Mouse (Mus musculus): ENCODE measurements at regions not wholly inside any gene's neighbourhood (a gene's known extent, or its start where the extent isn't known, plus 50 kb on each side); places are given as distances from the start of the nearest gene placed in this dataset.

DNA sequence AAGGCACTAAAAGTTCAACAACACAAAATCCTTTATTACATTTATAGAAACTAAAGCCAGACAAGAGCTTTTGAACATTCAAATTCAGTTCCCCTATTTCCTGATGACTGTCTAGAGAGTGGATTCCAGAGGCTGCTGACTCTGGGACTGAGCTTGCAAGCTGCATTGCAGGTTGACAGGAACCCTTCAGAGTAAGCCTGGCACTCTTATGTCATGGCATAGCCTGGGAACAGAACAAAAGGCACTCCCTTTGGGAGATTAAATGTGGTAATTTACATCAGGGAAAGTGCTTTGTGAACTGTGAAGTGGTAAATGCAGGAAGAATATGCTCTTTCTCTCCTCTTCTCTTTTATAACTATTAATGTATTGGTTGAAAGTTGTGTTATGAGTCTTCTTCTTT lies 847.3 kb downstream of the Bcl11a start:
- no peaks in the 10 kb centered on the region for H3K9me3 ChIP-seq
- H3K27ac ChIP-seq, result no peak overlapping the region
- no peak overlapping the region for H3K9ac ChIP-seq (replicated peaks)
- ATAC-seq, result no peak
- H3K4me3 ChIP-seq (replicated peaks), result no peak overlapping the region
- no peaks in the 10 kb centered on the region for H3K27me3 ChIP-seq
- no peak overlapping the region for H3K4me2 ChIP-seq (replicated peaks)
- H3K36me3 ChIP-seq, result no peaks in the 10 kb centered on the region
- H3K4me1 ChIP-seq (replicated peaks), result 0 out of 2 replicates have a peak, but pooled peaks cover 2% of the 10 kb centered on the region

DNA sequence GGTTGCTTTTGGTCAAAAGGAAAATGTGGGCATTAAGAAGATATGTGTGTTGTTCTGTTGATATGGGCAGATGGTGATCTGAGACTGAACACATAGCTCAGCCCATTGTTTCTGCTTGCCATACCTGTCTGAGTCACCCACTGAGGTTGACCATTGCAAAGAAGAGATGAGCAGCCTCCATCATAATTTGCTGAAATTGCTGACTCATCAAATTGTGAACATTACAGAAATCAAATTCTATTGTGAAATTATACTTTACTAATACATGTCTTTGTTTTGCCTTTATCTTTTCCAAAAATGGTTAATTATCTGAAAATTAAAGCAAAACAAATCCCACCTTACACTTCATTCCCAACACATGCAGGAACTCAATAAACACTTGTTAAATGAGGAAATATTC lies 865.8 kb downstream of the Bcl11a start:
- Histone ChIP-seq H3K4me3 (replicated peaks) (no peak overlapping the region), H3K9me3 (no peaks in the 10 kb centered on the region), H3K4me2 (replicated peaks) (no peak overlapping the region), H3K36me3 (no peaks in the 10 kb centered on the region), H3K9ac (replicated peaks) (no peak overlapping the region), H3K27me3 (no peaks in the 10 kb centered on the region), H3K4me1 (replicated peaks) (no peaks in the 10 kb centered on the region), H3K27ac (no peak overlapping the region)
- no peak for ATAC-seq

DNA sequence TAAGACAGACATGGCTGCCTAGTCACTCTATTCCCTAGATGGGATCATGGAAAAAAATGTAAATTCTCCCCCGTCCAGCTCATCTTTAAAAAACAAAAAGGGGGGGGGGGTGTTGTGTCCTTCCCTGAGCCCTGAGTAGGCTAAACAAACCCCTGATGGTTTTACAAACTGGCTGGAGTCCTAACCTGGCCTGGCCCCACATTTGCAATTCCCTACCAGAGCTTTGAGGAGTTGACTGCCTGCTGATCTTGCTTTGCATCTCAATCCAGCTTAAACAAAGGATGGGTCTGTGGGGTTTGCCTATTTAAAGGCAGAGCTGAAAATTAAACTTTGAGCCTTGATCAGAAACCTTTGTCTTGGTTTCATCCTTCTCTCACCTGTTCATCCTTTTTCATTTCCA lies 873.3 kb downstream of the Bcl11a start:
- no peak overlapping the region for H3K4me3 ChIP-seq (replicated peaks)
- H3K4me2 ChIP-seq (replicated peaks), result no peak overlapping the region
- H3K9ac ChIP-seq (replicated peaks), result no peak overlapping the region
- H3K9me3 ChIP-seq, result no peaks in the 10 kb centered on the region
- no peaks in the 10 kb centered on the region for H3K27me3 ChIP-seq
- H3K4me1 ChIP-seq (replicated peaks), result no peaks in the 10 kb centered on the region
- ATAC-seq, result no peak
- no peaks in the 10 kb centered on the region for H3K36me3 ChIP-seq
- H3K27ac ChIP-seq, result no peak overlapping the region
- WGBS, result 40% methylated on average over 1 of the region's 1 CpGs

DNA sequence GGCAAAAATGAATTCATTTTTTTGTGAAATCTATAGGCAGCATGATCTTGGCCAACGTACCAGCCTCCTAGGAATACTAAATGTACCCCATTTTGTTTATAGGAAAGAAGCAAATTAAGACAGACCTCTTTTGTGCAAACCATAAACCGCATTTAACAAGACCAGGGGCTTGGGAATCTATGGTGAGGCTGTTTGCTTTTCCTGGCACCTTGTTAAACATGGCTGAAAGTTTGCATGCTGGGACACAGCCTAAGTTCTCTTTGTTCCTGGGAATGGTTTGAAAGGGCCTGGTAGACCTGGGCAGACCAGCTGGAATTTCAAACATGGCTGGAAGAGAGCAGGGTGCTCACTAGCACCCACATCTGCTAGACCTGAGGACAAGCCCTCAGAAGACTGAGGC lies 894.5 kb downstream of the Bcl11a start:
- Histone ChIP-seq H3K4me2 (replicated peaks) (no peak overlapping the region), H3K4me3 (replicated peaks) (no peak overlapping the region), H3K9ac (replicated peaks) (no peak overlapping the region), H3K4me1 (replicated peaks) (no peaks in the 10 kb centered on the region), H3K27ac (no peak overlapping the region), H3K27me3 (no peaks in the 10 kb centered on the region), H3K36me3 (no peaks in the 10 kb centered on the region), H3K9me3 (no peaks in the 10 kb centered on the region)
- 81% methylated on average over 2 of the region's 2 CpGs for WGBS
- no peak for ATAC-seq

DNA sequence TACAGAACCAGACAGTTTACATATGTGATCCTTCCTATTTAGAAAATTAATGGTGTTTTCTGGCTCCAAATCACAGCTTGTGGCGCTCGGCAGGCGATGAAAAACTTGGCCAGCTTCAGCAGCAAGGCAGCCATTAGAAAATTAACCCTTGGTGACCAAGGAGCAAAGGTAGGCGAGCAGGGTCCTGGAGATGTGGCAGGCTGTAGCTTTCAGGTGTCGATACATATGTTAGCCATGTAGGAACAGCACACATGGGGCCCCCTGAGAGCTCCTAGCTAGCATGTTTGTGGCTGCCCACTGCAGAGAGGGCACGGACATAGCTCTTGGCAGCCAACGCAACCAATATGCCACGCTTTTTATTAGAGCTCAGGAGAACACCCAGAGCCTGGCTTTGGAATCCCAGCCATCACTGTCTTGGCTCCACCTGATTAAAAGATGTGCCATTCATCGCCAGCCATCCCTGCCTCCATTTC lies 902.4 kb downstream of the Bcl11a start:
- Histone ChIP-seq H3K4me1 (replicated peaks) (peaks cover 12% of the 10 kb centered on the region; the same call in 1 of the 2 replicates), H3K4me2 (replicated peaks) (no peak overlapping the region), H3K27ac (no peak overlapping the region), H3K27me3 (no peaks in the 10 kb centered on the region), H3K36me3 (no peaks in the 10 kb centered on the region), H3K4me3 (replicated peaks) (no peak overlapping the region), H3K9ac (replicated peaks) (no peak overlapping the region), H3K9me3 (no peaks in the 10 kb centered on the region)
- ATAC-seq, result peak; percentile 9; the same call in 1 of the 2 replicates
- WGBS, result 74% methylated on average over 9 of the region's 9 CpGs

DNA sequence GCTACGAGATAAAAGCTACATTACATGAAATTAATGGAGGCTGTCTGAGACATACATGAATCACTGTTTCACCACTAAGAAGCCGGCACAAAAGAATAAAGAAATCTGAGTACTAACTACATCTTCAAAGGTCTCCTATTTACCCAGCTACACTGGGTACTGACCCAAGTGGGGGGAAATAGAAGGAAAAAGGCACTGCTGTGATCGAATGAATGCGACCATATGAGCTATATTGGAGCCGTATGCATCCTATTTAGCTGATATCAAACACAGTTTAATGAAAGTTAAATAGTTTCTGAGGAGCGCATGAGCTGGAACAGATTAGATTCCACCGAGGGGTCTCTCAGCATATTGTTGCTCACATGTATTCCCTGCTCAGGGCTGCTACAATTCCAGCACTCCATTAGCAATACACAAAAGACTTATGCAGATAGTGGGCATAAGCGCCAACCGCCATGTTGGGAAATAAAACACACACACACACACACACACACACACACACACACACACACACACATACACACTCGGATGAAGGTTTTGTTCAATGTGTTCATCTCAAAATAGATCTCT lies 905.3 kb downstream of the Bcl11a start:
- peaks cover 12% of the 10 kb centered on the region; the same call in 1 of the 2 replicates for H3K4me1 ChIP-seq (replicated peaks)
- H3K27me3 ChIP-seq, result no peaks in the 10 kb centered on the region
- H3K4me3 ChIP-seq (replicated peaks), result no peak overlapping the region
- no peak overlapping the region for H3K9ac ChIP-seq (replicated peaks)
- no peak overlapping the region for H3K4me2 ChIP-seq (replicated peaks)
- 0 out of 2 replicates have a peak overlapping the region, but pooled peaks have one; percentile 14 for H3K27ac ChIP-seq
- no peaks in the 10 kb centered on the region for H3K36me3 ChIP-seq
- ATAC-seq, result peak; percentile 51; the same call in 1 of the 2 replicates
- no peaks in the 10 kb centered on the region for H3K9me3 ChIP-seq
- 59% methylated on average over 10 of the region's 10 CpGs for WGBS

DNA sequence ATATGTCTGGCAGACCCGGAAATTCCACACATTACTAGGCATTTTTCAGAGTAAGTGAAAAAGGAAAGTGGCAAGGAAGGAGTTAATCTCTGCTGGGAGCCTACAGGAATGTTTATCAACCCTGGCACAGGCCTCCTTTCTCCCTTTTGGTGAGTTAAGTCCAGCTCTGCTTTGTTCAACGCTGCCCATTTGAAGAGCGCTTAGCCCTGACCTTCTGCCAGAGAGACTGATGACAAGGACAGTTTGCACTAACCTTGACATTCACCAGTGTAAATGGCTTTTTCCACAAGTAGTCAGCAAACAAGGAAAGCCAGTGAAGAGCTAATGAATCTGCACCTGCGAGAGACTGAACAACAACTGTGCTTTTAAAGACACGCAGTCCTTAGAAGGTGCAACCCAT lies 927.6 kb downstream of the Bcl11a start:
- no peak overlapping the region for H3K27ac ChIP-seq
- H3K4me1 ChIP-seq (replicated peaks), result peaks cover 7% of the 10 kb centered on the region; the same call in 1 of the 2 replicates
- no peak overlapping the region for H3K4me2 ChIP-seq (replicated peaks)
- WGBS, result 27% methylated on average over 5 of the region's 5 CpGs
- H3K27me3 ChIP-seq, result no peaks in the 10 kb centered on the region
- no peak overlapping the region for H3K4me3 ChIP-seq (replicated peaks)
- no peaks in the 10 kb centered on the region for H3K9me3 ChIP-seq
- no peak overlapping the region for H3K9ac ChIP-seq (replicated peaks)
- no peaks in the 10 kb centered on the region for H3K36me3 ChIP-seq
- no peak for ATAC-seq

DNA sequence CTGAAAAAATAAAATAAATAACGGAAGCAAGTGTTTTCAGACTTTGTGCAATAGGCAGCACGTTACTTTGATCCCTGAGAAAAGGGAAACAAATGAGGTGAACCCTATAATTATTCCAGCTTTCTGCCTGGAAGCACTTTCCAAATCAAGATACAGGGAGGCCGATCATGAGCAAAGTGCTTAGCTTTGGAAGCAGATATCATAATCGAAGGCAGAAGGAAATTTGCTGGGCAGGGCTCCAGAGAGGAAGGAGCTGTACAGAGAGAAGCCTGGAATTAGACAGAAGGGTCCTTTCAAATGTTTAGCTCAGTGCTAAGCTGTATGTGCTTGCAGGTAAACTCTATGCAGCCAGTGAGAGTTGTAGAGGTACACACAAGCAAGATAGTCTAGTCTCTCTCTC lies 948.9 kb downstream of the Bcl11a start:
- Histone ChIP-seq H3K9me3 (no peaks in the 10 kb centered on the region), H3K27me3 (no peaks in the 10 kb centered on the region), H3K4me2 (replicated peaks) (no peak overlapping the region), H3K9ac (replicated peaks) (no peak overlapping the region), H3K27ac (no peak overlapping the region), H3K36me3 (no peaks in the 10 kb centered on the region), H3K4me1 (replicated peaks) (no peaks in the 10 kb centered on the region), H3K4me3 (replicated peaks) (no peak overlapping the region)
- 80% methylated on average over 4 of the region's 4 CpGs for WGBS
- ATAC-seq, result no peak

DNA sequence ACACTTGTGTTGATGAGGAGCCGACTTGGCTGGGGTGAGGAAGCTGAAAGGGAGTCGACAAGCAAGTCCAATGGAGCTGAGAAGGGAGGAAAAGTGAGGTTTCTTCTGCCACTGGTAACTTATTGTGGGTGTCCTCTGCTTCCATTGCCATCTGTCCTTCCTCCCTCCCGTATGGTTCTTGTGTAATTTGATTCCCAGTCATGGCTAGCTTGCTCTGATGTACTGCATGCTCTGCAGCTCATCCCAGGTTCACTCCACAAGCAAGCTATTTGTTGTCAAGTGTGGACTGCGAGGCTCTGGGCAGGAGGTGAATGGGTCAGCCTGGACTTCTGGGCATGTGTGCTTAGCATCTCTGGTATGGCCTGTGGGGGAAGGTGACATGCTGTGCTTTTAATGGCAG lies 963.1 kb downstream of the Bcl11a start:
- no peaks in the 10 kb centered on the region for H3K9me3 ChIP-seq
- no peak overlapping the region for H3K9ac ChIP-seq (replicated peaks)
- peaks cover 4% of the 10 kb centered on the region; the same call in 1 of the 2 replicates for H3K4me1 ChIP-seq (replicated peaks)
- WGBS, result 45% methylated on average over 4 of the region's 4 CpGs
- H3K4me3 ChIP-seq (replicated peaks), result no peak overlapping the region
- H3K4me2 ChIP-seq (replicated peaks), result no peak overlapping the region
- no peak overlapping the region for H3K27ac ChIP-seq
- no peaks in the 10 kb centered on the region for H3K27me3 ChIP-seq
- ATAC-seq, result no peak
- H3K36me3 ChIP-seq, result no peaks in the 10 kb centered on the region

DNA sequence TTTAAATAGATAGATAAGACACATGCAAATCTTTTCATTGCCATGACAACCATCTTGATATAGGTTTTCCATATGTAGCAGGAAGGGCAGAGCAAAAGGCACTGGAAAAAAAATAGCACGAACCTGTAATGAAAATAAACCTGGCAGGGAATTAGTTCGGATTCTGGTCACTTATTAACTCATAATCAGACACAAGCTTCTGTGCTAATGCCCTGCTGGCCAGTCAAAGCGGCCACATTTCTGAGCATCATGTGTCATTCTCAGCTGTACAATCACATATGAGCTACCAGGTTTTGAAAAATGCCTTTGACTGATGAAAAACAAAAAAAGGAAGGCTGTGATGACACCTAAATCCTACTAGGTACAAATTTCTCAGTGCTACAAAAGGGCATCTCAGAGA lies 964.9 kb downstream of the Bcl11a start:
- no peak overlapping the region for H3K4me3 ChIP-seq (replicated peaks)
- H3K4me1 ChIP-seq (replicated peaks), result peaks cover 4% of the 10 kb centered on the region; the same call in 1 of the 2 replicates
- H3K27ac ChIP-seq, result no peak overlapping the region; the same call in 1 of the 2 replicates
- H3K27me3 ChIP-seq, result no peaks in the 10 kb centered on the region
- H3K9me3 ChIP-seq, result no peaks in the 10 kb centered on the region
- H3K9ac ChIP-seq (replicated peaks), result no peak overlapping the region
- no peak for ATAC-seq
- no peak overlapping the region for H3K4me2 ChIP-seq (replicated peaks)
- H3K36me3 ChIP-seq, result no peaks in the 10 kb centered on the region
- 85% methylated on average over 3 of the region's 3 CpGs for WGBS

DNA sequence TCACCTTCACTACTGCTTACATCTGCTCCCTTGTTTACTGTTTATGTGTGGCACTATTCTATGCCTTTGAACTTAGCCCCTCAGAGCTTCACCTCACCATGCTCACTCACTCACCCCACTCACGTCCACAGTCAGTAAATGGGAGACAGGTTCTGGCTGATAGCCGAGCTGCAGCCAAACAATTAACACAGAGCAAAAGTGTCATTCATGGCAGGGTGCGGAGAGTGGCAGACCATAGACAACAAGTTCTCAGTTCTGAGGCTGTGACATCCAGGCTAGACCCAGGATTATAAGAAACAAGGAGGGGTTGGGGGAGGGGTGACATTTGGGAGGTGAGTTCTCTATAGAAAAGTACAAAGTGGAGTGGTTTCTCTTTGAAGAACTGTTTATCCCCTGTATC lies 967.5 kb downstream of the Bcl11a start:
- ATAC-seq, result peak; percentile 65
- Histone ChIP-seq H3K9me3 (no peaks in the 10 kb centered on the region), H3K27me3 (no peaks in the 10 kb centered on the region), H3K27ac (no peak overlapping the region), H3K4me1 (replicated peaks) (peaks cover 4% of the 10 kb centered on the region; the same call in 1 of the 2 replicates), H3K4me2 (replicated peaks) (no peak overlapping the region), H3K9ac (replicated peaks) (no peak overlapping the region), H3K36me3 (no peaks in the 10 kb centered on the region), H3K4me3 (replicated peaks) (no peak overlapping the region)
- WGBS, result 21% methylated on average over 3 of the region's 3 CpGs

DNA sequence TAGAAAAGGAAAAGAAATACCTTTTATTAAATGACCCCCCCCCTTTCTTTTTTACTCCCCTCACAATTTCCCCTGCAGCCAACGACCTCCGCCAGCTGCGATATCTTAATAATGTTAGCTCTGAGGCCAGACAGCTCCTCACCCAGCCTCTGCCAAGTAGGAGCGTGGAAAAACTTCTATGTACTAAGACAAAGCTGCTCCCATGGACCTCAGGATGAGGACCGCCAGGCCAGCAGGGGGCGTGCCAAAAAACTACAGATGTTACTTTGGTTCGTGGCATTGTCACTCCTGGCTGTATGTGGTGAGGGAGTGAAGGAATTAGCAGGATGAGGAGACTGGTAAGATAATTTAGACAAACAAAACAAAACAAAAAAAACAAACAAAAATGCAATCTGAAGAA lies 968.1 kb downstream of the Bcl11a start:
- H3K9ac ChIP-seq (replicated peaks), result no peak overlapping the region
- H3K9me3 ChIP-seq, result no peaks in the 10 kb centered on the region
- H3K27ac ChIP-seq, result no peak overlapping the region
- no peaks in the 10 kb centered on the region for H3K27me3 ChIP-seq
- no peaks in the 10 kb centered on the region for H3K36me3 ChIP-seq
- WGBS, result 51% methylated on average over 7 of the region's 7 CpGs
- peaks cover 4% of the 10 kb centered on the region; the same call in 1 of the 2 replicates for H3K4me1 ChIP-seq (replicated peaks)
- no peak overlapping the region for H3K4me2 ChIP-seq (replicated peaks)
- 0 out of 2 replicates have a peak, but pooled peaks have one; percentile 30 for ATAC-seq
- H3K4me3 ChIP-seq (replicated peaks), result no peak overlapping the region

DNA sequence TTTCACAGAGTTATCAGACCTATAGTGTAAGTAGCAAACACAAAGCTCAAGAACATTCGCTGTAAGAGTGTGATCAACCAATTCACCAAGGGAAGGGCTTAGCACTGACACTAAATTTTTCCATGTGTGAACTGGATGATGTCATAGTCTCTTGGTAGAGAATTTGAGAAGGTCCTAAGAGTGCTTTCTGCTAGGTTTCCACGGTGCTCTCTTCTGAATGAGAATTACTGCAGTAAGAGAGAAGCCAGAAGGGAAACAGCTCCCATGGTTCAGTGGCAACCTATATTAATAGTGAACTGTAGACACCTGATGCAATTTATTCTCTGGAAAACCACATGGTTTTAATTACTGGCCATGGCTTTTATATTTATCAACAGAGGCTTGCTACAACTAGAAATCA lies 977.8 kb downstream of the Bcl11a start:
- H3K9ac ChIP-seq (replicated peaks), result no peak overlapping the region
- no peaks in the 10 kb centered on the region for H3K27me3 ChIP-seq
- no peak for ATAC-seq
- no peaks in the 10 kb centered on the region; the same call in 1 of the 2 replicates for H3K9me3 ChIP-seq
- H3K27ac ChIP-seq, result no peak overlapping the region
- H3K4me3 ChIP-seq (replicated peaks), result no peak overlapping the region
- H3K36me3 ChIP-seq, result no peaks in the 10 kb centered on the region
- peaks cover 9% of the 10 kb centered on the region for H3K4me1 ChIP-seq (replicated peaks)
- 72% methylated on average over 2 of the region's 2 CpGs for WGBS
- H3K4me2 ChIP-seq (replicated peaks), result no peak overlapping the region
